Mouse (Mus musculus): ENCODE results near the gene Lrwd1. TPM values are rescaled to one million over a fixed set of nuclear protein-coding genes. Genes with fewer than 3 reads are reported as not detected.

The Lrwd1 gene
- total and polyA plus RNA-seq, 3 experiments: 52.2 to 62.1 (median 54.3) TPM

GRCm38 (mm10) chr5:136094249-136095010 is 41.4 kb downstream of the Lrwd1 start:
- Histone ChIP-seq H3K4me2 (ENCODE audit: insufficient read depth, low read depth, poor library complexity, severe bottlenecking) (no peak overlapping the region), H3K4me1 (ENCODE audit: control insufficient read depth in 1 of 2, insufficient read depth in 2 of 2) (peaks cover 3 to 27% of the 10 kb centered on the region in 2 experiments; a peak in 2 of 4 replicates), H3K27ac (ENCODE audit: insufficient read depth, low read depth) (no peak overlapping the region), H3K4me3 (replicated peaks in 1 of 3; ENCODE audit: low read depth in 2 of 3, low read length in 2 of 3, poor library complexity in 1 of 3) (no peak overlapping the region), H3K79me2 (replicated peaks; ENCODE audit: control insufficient read depth, extremely low read depth, insufficient read depth, poor library complexity, severe bottlenecking) (no peaks in the 10 kb centered on the region), H3K36me3 (replicated peaks in 1 of 2; ENCODE audit: control insufficient read depth in 1 of 2, insufficient read depth in 1 of 2, low read length in 1 of 2) (no peaks in the 10 kb centered on the region), H3K27me3 (replicated peaks) (peaks cover 61% of the 10 kb centered on the region), H3K9me3 (replicated peaks; ENCODE audit: low read length) (no peaks in the 10 kb centered on the region), H3K9ac (ENCODE audit: insufficient read depth, low read depth) (no peak overlapping the region)
- TF ChIP-seq HCFC1 (IDR thresholded peaks at IDR 0.05; ENCODE audit: low read depth, low read length) (no peak), POLR2A (IDR thresholded peaks at IDR 0.05; ENCODE audit: low read depth, low read length) (no peak), TBP (conservative IDR thresholded peaks at IDR 0.05; ENCODE audit: low read depth, low read length) (no peak), MYC (IDR thresholded peaks at IDR 0.05; ENCODE audit: low read depth, low read length) (no peak), MXI1 (IDR thresholded peaks at IDR 0.05; ENCODE audit: low read depth, low read length) (no peak), JUND (conservative IDR thresholded peaks at IDR 0.05; ENCODE audit: low read depth, low read length) (no peak), ZNF384 (IDR thresholded peaks at IDR 0.05; ENCODE audit: low read depth, low read length) (no peak), KAT2A (IDR thresholded peaks at IDR 0.05; ENCODE audit: insufficient replicate concordance, low read length) (no peak), CHD2 (IDR thresholded peaks at IDR 0.05; ENCODE audit: low read length) (no peak), ZC3H11A (IDR thresholded peaks at IDR 0.05; ENCODE audit: low read depth, low read length) (no peak), PAX5 (IDR thresholded peaks at IDR 0.05; ENCODE audit: low read length) (no peak), SMC3 (IDR thresholded peaks at IDR 0.05; ENCODE audit: low read depth, low read length) (no peak), SIN3A (IDR thresholded peaks at IDR 0.05; ENCODE audit: low read length) (no peak), GABPA (IDR thresholded peaks at IDR 0.05; ENCODE audit: insufficient replicate concordance, low read depth, low read length) (no peak), EP300 (IDR thresholded peaks at IDR 0.05; ENCODE audit: low read length) (no peak), CHD1 (IDR thresholded peaks at IDR 0.05; ENCODE audit: low read depth, low read length) (no peak)
- DNase-seq (ENCODE audit: extremely low read depth): no peak
- dilution Hi-C loops (cut with MboI; ENCODE audit: extremely low pct_ligation_motif_present, extremely low pct_unique_long_range_greater_than_20kb, low sequenced_read_pairs): no loop called here
- in situ Hi-C loops (cut with MboI; ENCODE audit: low pct_ligation_motif_present, low pct_unique_long_range_greater_than_20kb, low sequenced_read_pairs): no loop called here

- H3K27me3 ChIP-seq (replicated peaks): peaks cover 62% of the 10 kb centered on the region
- no peak overlapping the region for H3K9ac ChIP-seq (ENCODE audit: insufficient read depth, low read depth)
- dilution Hi-C loops (cut with MboI; ENCODE audit: extremely low pct_ligation_motif_present, extremely low pct_unique_long_range_greater_than_20kb, low sequenced_read_pairs): no loop called here
- no peak overlapping the region for H3K27ac ChIP-seq (ENCODE audit: insufficient read depth, low read depth)
- H3K4me1 ChIP-seq (ENCODE audit: control insufficient read depth in 1 of 2, insufficient read depth in 2 of 2): peaks cover 5 to 35% of the 10 kb centered on the region in 2 experiments; a peak in 3 of 4 replicates
- H3K4me2 ChIP-seq (ENCODE audit: insufficient read depth, low read depth, poor library complexity, severe bottlenecking): no peak overlapping the region
- no peak for DNase-seq (ENCODE audit: extremely low read depth)
- H3K79me2 ChIP-seq (replicated peaks; ENCODE audit: control insufficient read depth, extremely low read depth, insufficient read depth, poor library complexity, severe bottlenecking): no peaks in the 10 kb centered on the region
- no peaks in the 10 kb centered on the region for H3K36me3 ChIP-seq (replicated peaks in 1 of 2; ENCODE audit: control insufficient read depth in 1 of 2, insufficient read depth in 1 of 2, low read length in 1 of 2)
- TF ChIP-seq PAX5 (IDR thresholded peaks at IDR 0.05; ENCODE audit: low read length): no peak
- TF ChIP-seq ETS1 (conservative IDR thresholded peaks at IDR 0.05; ENCODE audit: low read depth, low read length): no peak
- no peak for TF ChIP-seq BHLHE40 (IDR thresholded peaks at IDR 0.05; ENCODE audit: low read depth, low read length)
- no peak for TF ChIP-seq RAD21 (IDR thresholded peaks at IDR 0.05; ENCODE audit: low read depth, low read length)
- TF ChIP-seq IRF4 (IDR thresholded peaks at IDR 0.05; ENCODE audit: low read depth, low read length): no peak
- no peak for TF ChIP-seq CHD2 (IDR thresholded peaks at IDR 0.05; ENCODE audit: low read length)
- TF ChIP-seq RCOR1 (conservative IDR thresholded peaks at IDR 0.05; ENCODE audit: low read depth, low read length): no peak
- TF ChIP-seq USF1 (IDR thresholded peaks at IDR 0.05; ENCODE audit: low read depth, low read length): no peak
- TF ChIP-seq GABPA (IDR thresholded peaks at IDR 0.05; ENCODE audit: insufficient replicate concordance, low read depth, low read length): no peak
- no peak for TF ChIP-seq ZNF384 (IDR thresholded peaks at IDR 0.05; ENCODE audit: low read depth, low read length)
- TF ChIP-seq SMC3 (IDR thresholded peaks at IDR 0.05; ENCODE audit: low read depth, low read length): no peak
- no peak for TF ChIP-seq E2F4 (IDR thresholded peaks at IDR 0.05; ENCODE audit: insufficient replicate concordance, low read depth, low read length)
- no peak for TF ChIP-seq JUN (IDR thresholded peaks at IDR 0.05; ENCODE audit: insufficient read depth, low read depth, low read length)
- no peak for TF ChIP-seq POLR2A (IDR thresholded peaks at IDR 0.05; ENCODE audit: low read depth, low read length)
- TF ChIP-seq KAT2A (IDR thresholded peaks at IDR 0.05; ENCODE audit: insufficient replicate concordance, low read length): no peak
- no peak for TF ChIP-seq TBP (conservative IDR thresholded peaks at IDR 0.05; ENCODE audit: low read depth, low read length)
- TF ChIP-seq ZC3H11A (IDR thresholded peaks at IDR 0.05; ENCODE audit: low read depth, low read length): no peak
- TF ChIP-seq MAX (IDR thresholded peaks at IDR 0.05; ENCODE audit: low read length): no peak
- in situ Hi-C loops (cut with MboI; ENCODE audit: low pct_ligation_motif_present, low pct_unique_long_range_greater_than_20kb, low sequenced_read_pairs): no loop called here
- no peak overlapping the region for H3K4me3 ChIP-seq (replicated peaks in 1 of 3; ENCODE audit: low read depth in 2 of 3, low read length in 2 of 3, poor library complexity in 1 of 3)
- no peaks in the 10 kb centered on the region for H3K9me3 ChIP-seq (replicated peaks; ENCODE audit: low read length)
Observed at GRCm38 (mm10) chr5:136091927-136092326, 43.9 kb downstream of the Lrwd1 start.
